11 mouse cellular contexts compared by ENCODE assay signal in the genomic region with DNA sequence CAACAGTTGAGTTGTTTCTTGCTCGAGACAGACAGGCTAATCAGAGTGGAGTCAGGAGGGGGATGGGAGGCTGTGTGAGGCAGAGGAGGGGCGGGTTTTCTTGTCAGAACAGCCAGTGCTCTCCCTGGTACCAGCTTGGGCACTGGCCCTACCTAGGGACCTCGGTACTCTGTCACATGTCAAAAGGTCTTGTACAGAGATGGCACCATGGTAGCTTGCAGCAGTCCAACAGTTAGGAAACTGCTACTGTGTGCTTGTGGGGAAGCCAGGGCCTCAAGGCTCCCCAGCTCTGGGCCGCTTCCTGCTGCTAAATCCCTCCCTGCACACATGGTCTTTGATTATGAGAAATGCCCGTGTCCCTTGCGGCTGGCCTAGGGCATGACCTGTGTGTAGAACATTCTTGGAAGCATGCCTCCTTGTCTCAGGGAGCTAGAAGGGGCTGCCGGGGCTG.
DNase-seq lines count a peak whose midpoint lies in the region; ATAC-seq lines count a peak whose summit lies in the region.
"Had no signal": no experiment of that assay in that cellular context is flagged by ENCODE, and none has a peak within 500 bp of the region (broad histone marks: within the 10 kb centered on the region; RNA-seq: fewer than 3 reads in every experiment).

No protein-coding gene starts in this region.

- H3K4me1 ChIP-seq in heart, embryonic 16.5 days (ENCODE audit: control insufficient read depth, insufficient read depth, low read length) = peaks cover 11% of the 10 kb centered on the region; the same call in 1 of the 2 replicates
- peaks cover 8% of the 10 kb centered on the region for H3K4me1 ChIP-seq in brown adipose tissue, adult 24 weeks (ENCODE audit: control insufficient read depth, insufficient read depth, insufficient read length, low read length)
- H3K4me1 ChIP-seq in embryonic facial prominence, embryonic 12.5 days = peaks cover 15% of the 10 kb centered on the region

- WGBS in heart, embryonic 16.5 days = 25% methylated on average over 7 of the region's 7 CpGs
- 22% methylated on average over 7 of the region's 7 CpGs for WGBS in embryonic facial prominence, embryonic 12.5 days

- no peaks in the 10 kb centered on the region for H3K9me3 ChIP-seq in heart, embryonic 16.5 days (replicated peaks; ENCODE audit: control insufficient read depth, low read length)
- no peaks in the 10 kb centered on the region for H3K9me3 ChIP-seq in embryonic facial prominence, embryonic 12.5 days

- H3K27ac ChIP-seq in heart, embryonic 16.5 days (ENCODE audit: low read length) = peak overlapping the region; percentile 7
- H3K27ac ChIP-seq in brown adipose tissue, adult 24 weeks (replicated peaks; ENCODE audit: low read depth, low read length) = peak overlapping the region; percentile 88
- peak overlapping the region; percentile 70; the same call in 1 of the 2 replicates for H3K27ac ChIP-seq in embryonic facial prominence, embryonic 12.5 days

- DNase-seq in heart, postnatal 14 days = no peak
- peak; percentile 56 to 69 for DNase-seq in kidney, postnatal 4 days
- no peak for DNase-seq in left cerebral cortex, postnatal 14 days (ENCODE audit: low spot score in 2 of 2)
- no peak for DNase-seq in frontal cortex, postnatal 14 days (ENCODE audit: low spot score in 2 of 2)
- DNase-seq: heart, adult 11 months; spleen, adult 18-20 months; thymus, postnatal 36 days had no signal

- H3K36me3 ChIP-seq in heart, embryonic 16.5 days (ENCODE audit: control insufficient read depth, insufficient read depth) = peaks cover 37% of the 10 kb centered on the region
- H3K36me3 ChIP-seq in embryonic facial prominence, embryonic 12.5 days = peaks cover 89% of the 10 kb centered on the region

- H3K27me3 ChIP-seq in heart, embryonic 16.5 days (ENCODE audit: control insufficient read depth, insufficient read depth, low read length) = no peaks in the 10 kb centered on the region
- H3K27me3 ChIP-seq in embryonic facial prominence, embryonic 12.5 days = no peaks in the 10 kb centered on the region

- H3K4me3 ChIP-seq in heart, embryonic 16.5 days (ENCODE audit: low read length) = no peak overlapping the region
- no peak overlapping the region for H3K4me3 ChIP-seq in brown adipose tissue, adult 24 weeks (ENCODE audit: insufficient read depth, low read depth, low read length)
- H3K4me3 ChIP-seq in embryonic facial prominence, embryonic 12.5 days = no peak overlapping the region

- intact Hi-C loops in heart, postnatal 14 days (cut with DNase I) = no loop called here
- intact Hi-C loops in left cerebral cortex, postnatal 14 days (cut with DNase I) = no loop called here

- no peak overlapping the region for H3K4me2 ChIP-seq in heart, embryonic 16.5 days (ENCODE audit: low read depth, low read length)
- H3K4me2 ChIP-seq in embryonic facial prominence, embryonic 12.5 days (replicated peaks) = no peak overlapping the region

- no peak overlapping the region for H3K9ac ChIP-seq in heart, embryonic 16.5 days (ENCODE audit: low read length)
- no peak overlapping the region for H3K9ac ChIP-seq in embryonic facial prominence, embryonic 12.5 days

- ATAC-seq in heart, embryonic 16.5 days (replicated peaks; ENCODE audit: extremely low read depth, insufficient read depth, low FRiP score) = peak; percentile 26; the same call in 1 of the 2 replicates
- no peak for ATAC-seq in embryonic facial prominence, embryonic 12.5 days (ENCODE audit: insufficient number of reproducible peaks, insufficient read depth, low FRiP score, low TSS enrichment)
- no peak for ATAC-seq in CD4-positive, CD25-positive, alpha-beta regulatory T cell, adult 4 months

Comparison
In these comparisons a context has a peak if more than half of its experiments do, and no peak if none do; other contexts are left out.
1. H3K27ac ChIP-seq: peak in every context shown above with its lines; median percentile 88 in brown adipose tissue, adult 24 weeks; 70 in embryonic facial prominence, embryonic 12.5 days; 7 in heart, embryonic 16.5 days.
2. DNase-seq: peak in kidney, postnatal 4 days (2 of 2); none in heart, postnatal 14 days (0 of 2), left cerebral cortex, postnatal 14 days (0 of 2) and frontal cortex, postnatal 14 days (0 of 2).